Mouse (Mus musculus): Measurements from ENCODE around the gene Rpa1.

DNA sequence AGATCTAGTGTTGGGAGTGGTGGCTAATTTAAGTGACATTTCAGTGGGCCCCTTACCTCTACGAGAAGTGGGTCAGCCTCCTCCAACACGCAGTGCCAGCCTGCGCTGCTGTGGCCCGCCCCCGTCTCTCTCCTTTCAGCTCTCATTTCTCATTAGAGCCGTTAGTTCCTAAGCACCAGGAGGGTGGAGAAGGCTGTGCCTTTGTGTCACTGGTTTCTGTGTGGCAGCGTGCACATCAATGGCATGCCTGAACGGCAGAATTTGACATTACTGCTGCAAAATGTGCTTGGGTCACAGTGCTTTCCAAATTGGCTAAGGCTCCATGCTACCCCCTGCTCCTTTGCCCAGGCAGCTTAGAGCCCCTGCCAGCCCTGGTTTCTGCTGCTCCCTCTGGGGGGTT, 74.7 kb downstream of the Rpa1 start:
- no peak for TF ChIP-seq CTCF (conservative IDR thresholded peaks at IDR 0.05; ENCODE audit: insufficient read depth, insufficient read length, low read depth, low read length)
- TF ChIP-seq POLR2A (IDR thresholded peaks at IDR 0.05; ENCODE audit: low read depth, low read length) = no peak

All from kidney, adult 2 months (tissue).